Mouse (Mus musculus) c-Kit-positive CD71-positive TER-119-negative erythroid progenitor cells, embryonic 14.5 days (primary cell): ENCODE results near the gene Per2.
A peak's percentile ranks its signal among the peaks of the same experiment; 100 is the strongest.

Experiments
- DNase-seq: peaks from one replicate; pipeline ENCODE4 v3.0.0-alpha.2; 2013; ENCODE audit warnings: low read depth

The Per2 gene

DNA sequence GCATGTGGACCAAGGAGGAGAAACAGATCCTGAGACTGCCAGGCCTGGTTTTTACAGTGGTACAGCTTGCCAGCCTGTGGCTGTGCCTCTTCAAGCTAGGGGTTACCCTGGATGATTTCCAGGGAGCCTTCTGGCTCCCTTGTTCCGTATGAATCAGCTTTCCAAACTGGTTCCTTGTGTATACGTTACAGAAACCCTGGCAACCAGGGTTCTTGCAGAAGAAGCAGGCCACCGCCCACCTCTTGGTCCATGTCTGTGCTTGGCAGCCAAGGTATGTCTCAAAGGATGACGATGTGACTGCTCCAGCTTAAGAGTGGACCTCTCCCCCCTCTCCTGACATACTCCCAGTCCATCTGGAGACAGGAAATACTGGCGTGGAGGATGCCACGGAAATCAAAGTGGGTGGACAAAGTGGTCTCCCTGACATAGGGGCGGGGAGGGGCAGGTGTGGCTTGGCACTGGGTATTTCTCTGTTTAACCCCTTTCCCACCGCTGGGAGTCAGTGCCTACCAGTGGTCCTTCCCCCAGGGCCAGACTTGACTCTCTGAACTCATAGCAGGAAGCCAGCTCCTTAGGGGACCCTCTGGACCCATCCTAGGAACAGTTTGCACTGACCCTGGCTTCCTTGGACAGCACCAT, 782 bp downstream of the Per2 start:
- DNase-seq = no peak

DNA sequence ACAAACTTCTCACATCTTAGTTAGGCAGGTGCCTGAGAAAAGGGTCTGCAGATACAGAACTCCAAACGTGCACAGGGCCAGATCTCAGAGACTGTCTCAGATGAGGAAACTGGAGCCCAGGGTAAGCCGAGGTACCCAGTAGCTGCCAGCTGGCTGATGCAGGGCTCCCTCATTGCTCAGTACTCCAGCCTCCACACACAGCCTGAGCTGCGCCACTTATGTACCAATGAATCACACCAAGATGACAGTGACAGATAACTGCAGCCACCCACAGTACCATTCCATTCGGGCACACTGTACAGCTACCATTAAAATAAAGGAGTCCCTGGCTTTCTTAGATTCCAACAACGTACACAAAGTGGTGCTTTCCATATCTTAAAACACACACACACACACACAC, 1.4 kb downstream of the Per2 start:
- no peak for DNase-seq

DNA sequence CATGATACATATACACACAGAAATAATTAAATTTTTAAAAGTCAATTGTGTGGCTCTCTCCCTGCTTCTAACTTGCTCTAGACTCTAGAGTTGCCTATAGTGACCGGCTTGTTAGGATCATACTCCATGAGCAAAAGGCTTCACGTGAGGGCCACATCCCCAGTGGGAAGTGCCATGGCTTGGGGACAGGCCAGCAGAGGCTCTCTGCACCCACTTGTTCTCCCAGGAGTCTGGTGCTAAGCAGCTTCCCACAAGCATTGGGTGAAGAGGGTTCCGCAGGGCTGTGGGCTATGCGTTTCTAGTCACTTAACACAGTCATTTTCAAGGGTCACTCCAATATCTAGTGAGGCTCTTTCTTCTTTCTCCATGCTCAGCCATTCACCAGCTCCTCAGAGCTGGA, 2.0 kb downstream of the Per2 start:
- DNase-seq = no peak

DNA sequence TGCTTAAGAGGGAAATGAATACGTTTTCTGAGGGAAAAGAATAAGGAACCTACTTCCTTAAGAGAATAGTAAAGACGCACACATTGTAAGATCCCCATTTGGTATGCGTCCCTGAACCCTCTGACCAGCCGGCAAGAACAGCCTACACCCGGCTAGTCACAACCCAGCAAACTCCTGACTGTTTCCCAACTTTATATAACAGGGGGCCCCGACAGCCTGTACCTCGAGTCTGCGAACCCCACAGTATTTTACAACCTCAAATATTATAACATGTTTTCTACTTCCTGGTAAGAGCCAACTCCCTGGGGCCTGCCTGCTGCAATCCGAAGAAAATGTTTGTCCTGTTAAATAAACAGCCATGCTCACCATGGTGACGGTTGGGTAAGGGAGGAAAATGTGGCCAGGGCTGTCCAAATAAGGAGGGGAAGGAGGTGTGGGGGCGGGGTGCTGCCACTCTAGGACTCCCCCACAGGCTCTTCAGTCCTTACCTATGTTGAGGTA, 2.8 kb downstream of the Per2 start:
- no peak for DNase-seq

DNA sequence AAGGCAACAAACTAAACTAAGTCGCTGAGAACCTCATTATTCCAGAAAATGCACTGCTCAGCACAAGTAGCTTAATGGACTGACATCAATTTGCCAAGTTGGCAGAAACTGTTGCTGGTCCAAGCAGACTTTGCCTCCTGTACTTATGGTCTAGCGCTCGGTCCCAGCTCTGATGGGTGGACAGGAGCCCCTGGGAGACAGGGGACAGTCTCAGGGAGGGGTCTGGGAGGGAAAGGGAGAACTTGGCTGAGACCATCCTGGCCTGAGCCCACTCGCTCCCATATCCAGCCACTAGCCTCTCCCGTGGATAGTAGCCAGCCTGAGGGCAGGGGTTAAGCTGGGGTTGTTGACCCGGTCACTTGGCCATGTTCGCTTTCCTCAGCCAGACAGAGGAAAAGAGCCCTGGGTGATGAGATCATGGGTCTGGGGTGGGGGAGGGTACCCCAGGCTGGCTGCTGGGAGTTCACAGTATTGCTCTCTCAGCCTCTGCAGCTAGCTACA, 3.4 kb downstream of the Per2 start:
- DNase-seq = no peak

DNA sequence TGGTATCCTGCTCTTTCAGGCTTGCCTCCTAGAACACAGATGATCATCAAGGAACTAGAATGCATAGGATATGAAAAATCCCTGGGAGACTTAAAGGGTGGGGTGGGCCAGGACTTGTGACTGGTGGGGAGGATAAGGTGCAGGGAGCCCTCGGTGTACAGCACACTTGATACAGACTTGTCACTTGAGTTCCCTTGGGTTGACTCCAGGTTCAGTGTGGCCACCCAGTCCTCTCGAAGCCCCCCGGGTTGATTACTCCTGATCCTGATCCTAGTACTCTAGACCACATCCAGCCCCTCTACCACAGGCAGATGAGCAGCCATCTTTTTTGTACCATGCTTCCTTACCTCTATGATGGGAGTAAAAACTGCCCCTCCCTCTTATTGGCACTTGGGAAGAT, 4.2 kb downstream of the Per2 start:
- no peak for DNase-seq

DNA sequence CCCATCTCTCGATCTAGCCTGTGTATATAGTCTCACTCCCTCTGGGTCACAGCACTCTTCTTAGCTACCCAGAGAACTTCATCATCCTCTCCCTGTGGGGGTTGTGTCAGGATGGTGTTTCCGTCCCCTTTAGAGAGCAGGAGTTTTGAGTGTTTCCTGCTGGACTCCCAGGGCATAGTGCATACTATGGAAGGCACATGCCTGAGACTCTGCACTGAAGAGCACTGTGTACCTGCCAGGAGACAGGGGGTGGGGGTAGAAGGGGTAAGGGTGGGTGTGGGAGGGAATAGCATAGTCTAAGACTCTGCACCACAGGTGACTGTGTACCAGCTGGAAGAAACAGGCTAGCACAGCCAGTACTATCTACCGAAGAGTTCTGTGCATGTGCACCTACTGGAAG, 4.8 kb downstream of the Per2 start:
- no peak for DNase-seq

DNA sequence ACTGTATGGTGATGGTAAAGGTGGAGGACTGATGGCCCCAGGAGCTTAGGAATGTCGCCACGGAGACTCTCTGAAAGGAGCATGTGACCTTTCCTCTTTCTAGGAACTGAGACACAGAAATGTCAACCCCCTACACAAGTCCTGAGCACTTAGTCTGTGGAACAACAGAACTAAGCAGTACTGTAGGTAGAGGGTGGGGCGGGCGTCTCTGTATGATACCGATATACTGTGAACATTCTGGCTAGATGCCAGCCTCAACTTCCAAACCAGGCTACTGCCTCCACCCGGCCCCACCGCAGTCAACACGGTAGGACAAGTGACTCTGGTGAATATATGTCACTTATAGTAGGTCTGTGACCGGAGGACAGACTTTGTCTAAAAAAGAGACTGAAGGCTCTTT, 5.2 kb downstream of the Per2 start:
- DNase-seq = peak; percentile 61

DNA sequence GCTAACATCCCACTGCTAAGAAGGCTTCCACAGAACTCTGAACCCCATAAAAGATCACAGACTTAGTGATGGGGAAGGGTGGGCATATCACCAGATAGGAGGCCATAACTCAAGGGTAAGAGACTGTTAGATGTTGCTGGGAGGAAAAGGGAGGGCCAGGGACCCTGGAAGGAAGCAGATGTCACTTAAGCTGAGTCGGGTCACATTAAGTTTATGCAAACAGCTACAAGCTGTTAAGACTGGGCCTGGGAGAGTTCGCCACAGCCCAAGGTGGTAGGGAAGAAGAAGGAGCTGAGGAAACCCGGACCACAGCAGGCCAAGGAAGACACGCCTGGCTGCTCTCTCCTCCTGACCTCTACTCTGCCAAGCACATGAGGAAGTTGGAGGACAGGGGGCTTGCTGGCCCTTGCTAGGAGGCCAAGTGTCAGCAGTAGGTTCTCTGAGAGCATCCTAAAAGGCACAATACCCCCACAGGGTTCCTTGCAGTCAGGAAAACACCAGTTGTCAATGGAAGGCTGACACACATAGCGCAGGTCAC, 7.5 kb downstream of the Per2 start:
- DNase-seq = no peak

DNA sequence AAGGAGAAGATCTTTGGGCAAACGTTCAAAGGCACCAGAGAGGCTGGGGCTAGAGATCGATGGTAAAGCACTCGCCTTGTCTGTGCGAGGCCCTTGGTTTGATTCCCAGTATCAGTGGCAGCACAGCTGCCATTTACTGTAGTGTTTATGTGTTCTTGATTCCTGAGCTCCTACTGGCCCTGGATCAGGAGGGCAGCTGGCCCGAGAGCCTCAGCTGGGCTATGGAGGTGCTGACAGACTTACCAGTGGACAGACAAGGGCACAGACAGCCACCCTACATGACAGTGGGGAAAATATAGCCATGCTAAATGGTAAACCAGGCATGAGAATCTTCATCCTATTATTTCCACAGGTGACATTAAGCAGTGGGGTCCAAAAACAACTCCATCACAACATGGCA, 8.3 kb downstream of the Per2 start:
- no peak for DNase-seq

DNA sequence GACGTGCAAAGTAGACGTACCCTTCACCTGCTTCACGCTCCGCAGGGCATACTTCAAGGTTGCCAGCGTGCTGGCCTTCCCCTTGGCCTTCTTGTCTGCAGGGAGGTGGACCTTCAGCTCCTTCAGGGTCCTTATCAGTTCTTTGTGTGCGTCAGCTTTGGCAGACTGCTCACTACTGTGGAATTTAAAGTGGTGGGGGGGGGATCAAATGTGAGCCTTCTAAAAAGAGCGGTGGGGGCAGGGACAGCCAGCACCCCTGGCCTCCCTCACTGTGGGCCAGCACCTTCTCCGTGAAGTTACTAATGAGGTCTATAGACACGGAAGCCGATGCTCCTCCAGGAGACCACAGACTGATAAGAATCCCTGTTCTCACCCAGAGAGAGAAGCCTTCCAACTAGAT, 10.4 kb downstream of the Per2 start:
- no peak for DNase-seq

DNA sequence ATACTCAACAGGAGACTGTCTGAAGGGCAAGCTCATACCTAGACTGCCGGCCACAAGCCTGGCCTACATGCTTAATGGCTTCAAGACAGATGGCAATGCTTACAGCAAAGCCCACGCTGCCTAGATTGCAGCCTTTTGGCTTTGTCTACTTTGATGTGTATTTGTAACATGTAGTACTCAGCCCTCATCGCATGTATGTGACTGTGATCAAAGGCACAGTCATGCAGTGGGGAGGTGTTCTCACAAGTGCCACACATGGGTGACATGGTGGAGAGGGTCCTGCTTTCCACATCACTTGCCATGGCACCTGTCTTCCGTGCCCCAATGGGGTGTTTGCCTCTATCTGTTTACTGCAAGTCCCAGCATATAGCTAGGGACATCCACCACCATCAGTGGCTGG, 12.6 kb downstream of the Per2 start:
- no peak for DNase-seq

DNA sequence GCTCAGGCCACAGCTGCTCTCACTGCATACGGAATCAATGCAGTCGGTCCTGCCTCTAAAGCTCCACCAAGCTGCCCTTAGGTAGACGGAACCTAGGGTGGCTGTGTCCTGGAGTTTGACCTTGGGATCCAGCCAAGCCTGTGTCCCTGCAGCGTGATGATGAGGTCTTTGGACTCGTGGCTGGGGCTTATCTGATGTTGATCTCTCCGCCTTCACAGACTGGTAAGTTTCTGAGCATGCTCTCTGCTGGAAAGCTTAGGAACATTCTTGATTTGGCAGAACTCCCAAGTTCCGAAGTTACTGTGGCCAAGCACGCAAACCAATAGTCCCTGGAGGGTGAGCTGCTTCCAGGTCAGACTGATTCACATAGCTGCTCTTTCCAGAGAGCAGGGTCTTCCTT, 13.1 kb downstream of the Per2 start:
- no peak for DNase-seq

DNA sequence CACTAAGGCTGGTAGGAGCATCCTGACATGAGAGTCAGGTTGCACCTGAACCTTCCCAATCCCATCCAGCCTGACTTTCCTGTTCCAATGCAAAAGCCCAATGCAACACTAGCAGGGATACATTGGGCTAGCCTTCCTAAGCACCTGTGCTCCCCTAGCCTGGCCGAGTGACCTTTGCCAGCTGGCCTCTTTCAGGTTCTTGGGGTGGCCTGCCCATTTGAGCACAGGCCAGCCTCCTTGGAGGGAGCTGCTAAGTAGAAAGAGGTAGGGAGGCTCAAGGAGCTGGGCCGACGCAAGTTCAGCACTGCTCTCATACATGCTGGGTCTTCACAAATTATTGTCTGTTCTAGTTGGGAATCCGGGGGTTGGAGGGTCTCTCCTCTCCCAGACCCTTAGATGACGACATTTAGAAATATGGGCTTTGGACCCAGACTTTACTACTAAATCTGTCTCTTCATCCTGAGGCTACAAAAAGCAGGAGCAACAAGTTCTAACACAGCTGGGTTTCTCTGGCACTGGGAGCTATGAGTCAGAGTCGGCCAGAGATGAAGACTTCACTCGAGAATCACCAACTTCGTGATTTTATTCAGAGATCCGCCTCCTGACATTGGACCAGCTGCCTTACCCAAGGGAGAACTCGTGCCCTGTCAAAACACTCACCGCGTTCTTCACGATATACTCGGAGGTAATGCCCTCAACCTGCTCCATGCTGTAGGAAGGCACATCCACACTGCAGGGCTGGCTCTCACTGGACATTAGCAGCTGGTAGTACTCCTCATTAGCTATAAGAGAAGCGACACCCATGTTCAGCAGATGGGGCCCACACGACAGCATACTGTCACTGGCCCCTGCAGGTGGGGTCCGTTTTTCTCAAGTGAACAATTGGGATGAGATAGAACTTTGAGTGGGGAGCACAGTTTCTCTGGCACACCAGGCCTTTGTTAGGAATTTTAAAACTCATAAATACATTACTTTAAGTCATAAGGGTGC, 14.0 kb downstream of the Per2 start:
- no peak for DNase-seq

DNA sequence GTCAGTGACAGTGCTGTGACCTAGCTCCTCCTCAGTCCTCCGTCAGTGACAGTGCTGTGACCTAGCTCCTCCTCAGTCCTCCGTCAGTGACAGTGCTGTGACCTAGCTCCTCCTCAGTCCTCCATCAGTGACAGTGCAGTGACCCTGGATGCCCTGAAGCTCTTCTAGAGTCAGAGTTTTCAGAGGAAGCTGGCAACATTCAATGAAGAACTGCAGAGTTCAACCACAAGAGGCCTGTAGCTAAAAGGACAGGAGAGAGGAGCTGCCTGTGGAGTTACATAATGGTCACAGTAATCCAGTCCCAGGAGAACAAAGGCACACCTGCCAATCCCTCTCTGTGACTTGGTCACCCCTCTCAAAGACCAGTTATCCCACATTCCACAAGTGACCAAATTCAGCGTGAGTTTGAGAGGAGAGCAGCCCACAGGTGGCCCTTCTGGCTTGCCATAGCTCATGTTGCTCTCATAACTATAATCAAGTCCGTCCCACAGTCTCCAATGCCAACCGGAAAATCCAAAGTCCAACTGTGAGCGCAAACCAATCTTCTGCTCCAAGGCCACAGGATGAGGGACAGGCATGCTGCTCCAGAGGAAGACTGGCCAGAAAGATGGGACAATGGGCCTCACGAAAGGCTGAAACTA, 16.7 kb downstream of the Per2 start:
- no peak for DNase-seq

DNA sequence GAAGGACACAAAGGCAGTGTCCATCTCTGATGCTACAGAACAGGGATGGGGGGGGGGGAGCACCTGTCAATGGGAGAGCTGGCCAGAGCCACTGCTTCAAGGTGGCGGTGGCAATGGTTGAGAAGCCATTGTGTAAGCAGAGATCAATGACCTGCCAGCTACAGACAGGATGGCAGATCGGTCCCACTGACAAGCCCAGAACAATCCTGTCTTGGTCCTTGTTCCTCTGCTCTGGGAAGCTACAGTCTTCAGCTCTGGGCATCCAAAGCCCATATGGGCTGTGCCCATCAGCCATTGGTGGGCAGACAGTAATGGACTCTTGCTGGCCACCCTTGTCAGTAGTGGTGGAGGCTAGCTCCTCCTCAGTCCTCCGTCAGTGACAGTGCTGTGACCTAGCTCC, 17.3 kb downstream of the Per2 start:
- no peak for DNase-seq

DNA sequence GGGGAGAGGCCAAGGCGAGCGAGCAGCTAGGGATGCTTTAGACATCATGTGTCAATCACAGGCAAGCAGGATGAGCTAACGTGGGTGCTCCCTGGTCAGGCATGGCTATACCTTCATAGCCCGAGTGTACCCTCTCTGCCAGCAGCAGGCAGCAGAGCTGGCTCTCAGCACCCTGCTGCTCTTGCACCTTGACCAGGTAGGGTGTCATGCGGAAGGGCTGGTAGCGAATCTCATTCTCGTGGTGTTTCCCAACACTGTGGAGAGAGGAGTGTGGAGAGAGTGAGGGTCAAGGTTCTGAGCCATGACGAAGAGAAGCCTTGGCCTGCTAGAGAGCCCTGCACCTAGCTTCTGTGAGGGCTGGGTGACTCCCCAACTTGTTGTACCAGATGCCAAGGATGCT, 19.3 kb downstream of the Per2 start:
- DNase-seq = no peak

DNA sequence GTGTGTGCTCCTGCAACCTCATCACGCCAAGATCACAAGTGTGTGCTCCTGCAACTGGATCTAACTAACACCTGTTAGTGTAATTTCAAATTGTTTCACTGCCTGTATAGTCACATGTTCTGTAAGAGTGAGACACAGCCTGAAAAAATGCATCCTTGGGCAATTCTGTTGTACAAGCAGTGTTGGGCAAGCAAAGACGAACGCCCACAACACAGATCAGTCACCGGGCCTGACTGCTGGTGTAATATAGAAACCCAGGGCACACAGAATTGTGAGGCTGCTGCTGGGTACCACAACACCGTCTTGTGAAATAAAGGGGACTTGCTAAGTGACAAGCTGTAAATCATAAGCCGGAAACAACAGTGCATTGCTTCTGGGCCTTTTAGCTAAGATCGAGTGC, 21.6 kb downstream of the Per2 start:
- DNase-seq = no peak

DNA sequence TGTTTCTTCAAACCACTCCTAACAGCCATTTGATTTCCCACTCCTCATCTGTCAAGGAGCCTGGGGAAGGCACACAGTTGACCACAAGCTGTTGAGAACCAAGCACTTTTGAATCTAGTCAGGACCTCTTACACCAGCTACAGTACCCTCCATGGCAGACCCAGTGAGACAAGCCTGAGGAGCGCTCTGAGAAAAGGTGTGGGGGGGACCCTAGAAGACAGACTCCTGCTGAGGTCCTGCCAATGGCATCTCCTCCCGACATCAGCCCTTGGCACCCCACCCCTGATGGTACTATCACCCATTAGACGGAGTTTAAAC, 22.1 kb downstream of the Per2 start:
- no peak for DNase-seq

DNA sequence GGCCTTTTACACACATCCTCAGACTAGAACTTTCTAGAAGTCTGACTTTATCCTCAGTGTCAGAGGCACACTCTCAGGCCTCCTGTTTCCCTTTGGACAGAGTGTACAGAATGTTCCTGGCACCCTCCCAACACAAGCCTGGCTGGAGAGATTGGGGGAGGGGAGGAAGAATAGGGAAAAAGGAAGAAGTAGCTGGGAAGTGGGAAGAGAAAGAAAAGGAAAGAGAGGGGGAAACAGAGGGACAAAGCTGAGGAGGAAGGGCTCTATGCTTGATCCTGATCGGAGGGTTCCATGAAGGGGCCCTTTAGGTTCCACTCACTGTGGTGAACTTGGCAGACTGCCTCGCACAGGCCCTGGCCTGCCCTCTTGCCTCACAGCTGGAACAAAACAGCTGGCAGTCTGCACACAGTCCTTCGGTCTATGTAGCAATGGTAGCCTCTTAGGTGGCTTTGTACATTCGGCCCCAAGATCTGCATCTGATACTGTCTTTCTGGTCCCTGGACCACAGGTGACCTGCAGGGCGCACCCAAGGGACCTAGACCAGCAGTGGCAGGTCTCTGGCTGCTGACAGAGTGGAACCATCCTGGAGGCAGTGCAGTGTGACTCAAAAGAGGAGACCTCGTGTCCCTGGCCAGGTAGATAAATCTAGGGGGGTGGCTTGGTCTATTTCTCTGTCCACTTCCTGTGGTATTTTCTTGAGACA, 22.6 kb downstream of the Per2 start:
- no peak for DNase-seq

DNA sequence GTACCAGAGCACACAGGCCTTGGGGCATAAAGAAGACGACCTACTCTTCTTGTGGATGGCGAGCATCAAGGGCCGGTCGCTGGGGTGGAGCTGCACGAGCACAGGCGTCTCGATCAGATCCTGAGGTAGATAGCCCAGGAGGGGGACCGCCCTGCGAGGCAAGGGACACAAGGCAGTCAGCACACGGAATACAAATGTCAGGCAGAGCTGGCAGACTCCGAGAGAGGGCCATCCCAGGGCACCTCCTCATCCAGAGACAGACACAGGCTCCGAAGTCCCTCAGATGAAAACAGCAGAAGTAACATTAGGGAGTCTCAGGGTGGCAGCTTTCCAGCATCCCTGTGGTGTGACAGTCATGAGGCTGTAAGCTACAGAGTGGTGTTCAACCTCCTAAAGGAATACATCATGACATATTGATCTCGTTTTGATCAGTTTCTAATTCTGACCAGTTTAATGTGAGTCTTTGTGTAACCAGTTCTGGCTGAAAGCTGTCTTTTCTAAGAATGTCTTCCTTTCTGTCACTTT, 23.5 kb downstream of the Per2 start:
- no peak for DNase-seq

DNA sequence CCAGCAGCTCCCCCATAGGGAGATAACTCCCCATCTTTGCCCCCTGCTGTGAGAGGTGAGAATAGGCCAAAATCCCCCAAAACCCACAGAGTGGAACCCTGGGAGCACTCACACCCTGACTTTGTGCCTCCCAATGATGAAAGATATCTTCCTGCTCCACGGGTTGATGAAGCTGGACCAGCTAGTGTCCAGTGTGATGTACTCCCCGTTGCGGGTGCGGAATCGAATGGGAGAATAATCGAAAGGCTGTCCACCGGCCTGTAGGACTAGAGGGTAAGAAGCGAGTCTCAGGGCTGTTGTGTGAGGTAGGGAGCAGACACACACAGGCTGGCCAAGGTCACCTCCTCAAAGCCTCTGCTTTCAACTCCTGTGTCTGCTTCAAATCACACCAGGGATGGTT, 24.2 kb downstream of the Per2 start:
- no peak for DNase-seq
